Mouse (Mus musculus): ENCODE data around the gene Nrsn2.

DNA sequence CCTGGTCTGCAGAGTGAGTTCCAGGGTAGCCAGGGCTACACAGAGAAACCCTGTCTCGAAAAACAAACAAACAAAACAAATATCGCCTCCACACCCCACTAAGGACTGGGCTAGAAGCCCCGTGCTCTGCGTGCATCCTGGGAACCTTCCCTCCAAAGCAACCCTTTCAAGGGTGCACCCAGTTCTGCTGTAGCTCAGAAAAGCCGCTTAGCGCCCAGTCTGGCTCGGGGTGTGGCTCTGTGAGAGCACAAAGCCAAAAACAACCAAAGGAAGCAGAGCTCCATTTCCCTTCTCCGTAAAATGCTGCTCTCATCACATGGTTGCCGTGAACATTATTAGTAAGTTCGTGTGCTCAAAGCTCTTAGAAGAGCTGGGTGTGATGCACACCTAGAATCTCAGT lies 32.1 kb downstream of the Nrsn2 start:
- TF ChIP-seq CTCF (IDR thresholded peaks at IDR 0.05; ENCODE audit: low read depth, low read length) (no peak), POLR2A (IDR thresholded peaks at IDR 0.05; ENCODE audit: extremely low read depth, insufficient read depth, low read length) (no peak)

Measured in liver, adult 2 months (tissue).